Mouse (Mus musculus): ENCODE data around the gene Elmod1. TPM values are rescaled to one million over a fixed set of nuclear protein-coding genes. Genes with fewer than 3 reads are reported as not detected.

The Elmod1 gene
- total RNA-seq, 2 experiments from 2014 or later: not detected

GRCm38 (mm10) chr9:53910823-53911222, 64.3 kb downstream of the Elmod1 start:
- no peak for DNase-seq (ENCODE audit: low spot score in 2 of 2)

GRCm38 (mm10) chr9:53910331-53910730, 64.8 kb downstream of the Elmod1 start:
- DNase-seq (ENCODE audit: low spot score in 2 of 2): no peak

- DNase-seq (ENCODE audit: low spot score in 2 of 2): no peak
Observed at GRCm38 (mm10) chr9:53906798-53907197, 68.3 kb downstream of the Elmod1 start.

- DNase-seq (ENCODE audit: low spot score in 2 of 2): no peak
Observed at GRCm38 (mm10) chr9:53905418-53905817, 69.7 kb downstream of the Elmod1 start.

GRCm38 (mm10) chr9:53903215-53903842, 71.8 kb downstream of the Elmod1 start:
- no peak for DNase-seq (ENCODE audit: low spot score in 2 of 2)

GRCm38 (mm10) chr9:53899836-53900235, 75.3 kb downstream of the Elmod1 start:
- no peak for DNase-seq (ENCODE audit: low spot score in 2 of 2)

GRCm38 (mm10) chr9:53895827-53896226, 79.3 kb downstream of the Elmod1 start:
- DNase-seq (ENCODE audit: low spot score in 2 of 2): no peak

GRCm38 (mm10) chr9:53890075-53890474, 85.0 kb downstream of the Elmod1 start:
- peak in 1 of 2 experiments; percentile 32 for DNase-seq (ENCODE audit: low spot score in 2 of 2)

GRCm38 (mm10) chr9:53883588-53884280, 91.4 kb downstream of the Elmod1 start:
- no peak for DNase-seq (ENCODE audit: low spot score in 2 of 2)

GRCm38 (mm10) chr9:53877423-53877822, 97.7 kb downstream of the Elmod1 start:
- no peak for DNase-seq (ENCODE audit: low spot score in 2 of 2)

- DNase-seq (ENCODE audit: low spot score in 2 of 2): no peak
Observed at GRCm38 (mm10) chr9:53873239-53873638, 101.9 kb downstream of the Elmod1 start.

Other genes with a start within 250 kb of the Elmod1 start
- gene Slc35f2, start 203.8 kb downstream of the Elmod1 start, total RNA-seq (2021): under 1 TPM in 1 of 2 experiments, not detected in 1; 0.25 TPM
- gene Sln, start 125.1 kb downstream of the Elmod1 start, total RNA-seq (2021): 100 to 1,000 TPM; 183 to 236 TPM
- under 1 TPM; 0.13 to 0.25 TPM for gene Tnfaip8l3, start 93.1 kb upstream of the Elmod1 start, total RNA-seq (2021)